Mouse (Mus musculus) embryo, embryonic 11.5 days (tissue): ENCODE measurements at regions not wholly inside any gene's neighbourhood (a gene's known extent, or its start where the extent isn't known, plus 50 kb on each side); places are given as distances from the start of the nearest gene placed in this dataset.

ENCODE experiments used
- DNase-seq: peaks from one replicate; pipeline ENCODE4 v3.0.0-alpha.2; 2012; ENCODE audit warnings: low read depth, low spot score

DNA sequence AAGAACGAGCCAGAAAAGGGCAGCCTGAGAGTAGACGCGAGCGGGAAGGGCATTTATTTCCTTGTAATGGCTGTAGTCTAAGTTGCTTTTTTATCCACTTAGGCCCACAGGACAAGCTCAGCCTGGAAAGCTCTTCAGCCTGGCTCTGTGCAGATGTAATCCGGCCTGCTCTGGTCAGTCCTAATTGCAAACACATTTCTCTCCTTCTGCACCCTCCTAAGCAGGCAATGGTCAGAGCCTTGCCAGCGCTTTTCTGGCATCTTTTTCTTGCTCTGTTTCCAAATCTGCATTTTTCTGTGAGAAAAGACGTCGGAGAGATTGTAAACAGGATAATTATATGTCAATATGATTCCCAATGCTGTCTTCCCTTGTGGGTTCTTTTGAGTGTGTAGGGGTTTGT, 224.3 kb upstream of the Tank start:
- DNase-seq: no peak

DNA sequence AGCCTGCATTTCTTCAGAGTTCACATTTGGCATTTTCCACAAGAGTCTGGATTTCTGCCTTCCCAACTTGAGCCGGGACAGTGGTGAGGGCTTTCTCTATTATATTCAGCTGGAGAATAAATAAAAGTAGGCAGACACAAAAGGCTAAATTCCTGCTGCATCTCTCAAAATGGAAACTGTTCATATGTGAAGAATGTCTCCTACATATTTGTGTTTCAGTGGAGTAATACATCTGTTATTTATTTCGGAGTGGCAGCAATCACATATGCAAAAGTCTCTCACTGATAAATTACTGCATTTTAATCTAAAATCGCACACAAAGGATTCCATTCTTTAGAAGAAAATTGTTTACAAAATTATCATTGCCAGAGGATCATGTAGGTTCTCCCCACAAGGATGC, 230.9 kb upstream of the Tank start:
- no peak for DNase-seq

DNA sequence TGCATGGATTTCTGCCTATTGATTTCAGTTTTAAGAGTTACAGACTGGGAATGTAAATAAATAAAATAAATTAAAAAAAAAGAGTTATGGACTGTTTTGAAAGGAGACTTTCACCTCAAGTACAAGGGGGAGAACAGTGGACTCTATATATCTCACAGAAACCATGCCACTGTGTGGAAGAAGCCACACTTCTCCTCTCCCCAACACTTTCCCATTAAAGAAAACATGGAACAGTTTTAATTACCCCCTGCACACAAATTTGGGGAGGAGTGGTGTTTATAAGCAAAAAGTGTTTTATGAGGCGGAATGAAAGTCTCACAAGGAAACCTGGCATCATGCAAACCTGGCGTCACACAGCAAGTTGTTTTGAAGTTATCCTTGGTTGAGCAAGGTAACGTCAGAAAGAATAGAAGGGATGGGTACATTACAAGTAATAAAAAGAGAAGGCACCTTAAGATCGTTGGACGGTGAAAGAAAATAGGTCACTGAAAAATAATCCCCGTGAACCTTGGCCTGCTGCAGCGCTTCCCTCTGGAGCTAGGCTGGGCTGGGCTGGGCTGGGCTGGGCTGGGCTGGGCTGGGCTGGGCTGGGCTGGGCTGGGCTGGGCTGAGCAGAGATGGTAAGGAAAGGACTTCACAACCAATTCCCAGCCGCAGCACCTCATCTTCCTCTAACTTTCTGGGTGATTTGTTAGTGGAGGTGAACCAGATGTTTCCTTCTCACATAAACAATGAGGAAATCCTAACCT, 232.2 kb upstream of the Tank start:
- no peak for DNase-seq

DNA sequence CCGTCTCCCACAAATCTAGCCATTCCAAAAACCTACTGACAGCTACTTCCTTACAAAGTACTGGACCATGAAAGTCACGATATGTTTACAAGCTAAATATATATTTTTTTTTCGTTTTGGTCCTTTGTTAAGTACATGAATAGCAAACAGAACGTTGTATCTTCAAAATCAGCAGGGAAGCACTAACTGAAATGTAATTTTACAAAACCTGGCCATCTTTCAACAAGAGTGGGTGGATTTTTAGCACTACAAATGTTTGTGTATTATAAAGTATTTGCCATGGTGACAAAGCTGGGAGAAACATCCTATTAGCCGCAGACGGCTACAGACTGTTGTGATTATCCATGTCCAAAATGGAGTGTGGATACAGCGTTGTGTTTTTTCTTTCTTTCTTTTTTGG, 233.1 kb upstream of the Tank start:
- DNase-seq: no peak

DNA sequence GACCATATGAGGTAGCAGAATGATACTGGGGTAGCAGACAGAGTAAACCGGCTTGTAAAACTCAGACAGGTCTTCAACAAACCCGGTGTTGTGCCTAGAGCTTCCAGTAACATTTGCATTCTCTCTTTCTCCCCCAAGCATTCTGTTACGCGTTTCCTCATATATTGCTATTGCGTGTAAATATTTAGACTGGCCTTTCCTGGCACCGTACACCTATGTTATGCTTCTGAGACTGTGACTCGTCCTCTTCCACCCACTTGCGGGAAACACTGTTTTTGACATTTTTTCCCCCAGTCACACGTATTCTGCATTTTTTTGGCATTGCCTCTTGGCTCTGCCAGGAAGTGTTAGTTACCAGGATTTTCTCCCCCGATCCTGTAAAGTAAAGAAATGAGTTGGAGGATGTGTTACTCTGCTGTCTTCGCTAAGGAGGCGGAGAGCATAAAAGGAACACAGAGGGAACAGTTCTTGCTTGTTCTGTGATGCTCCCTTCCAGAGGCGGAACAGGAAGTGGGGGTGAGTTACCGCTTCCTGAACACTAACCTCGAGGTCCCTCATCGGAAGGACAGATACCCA, 233.7 kb upstream of the Tank start:
- DNase-seq: no peak

DNA sequence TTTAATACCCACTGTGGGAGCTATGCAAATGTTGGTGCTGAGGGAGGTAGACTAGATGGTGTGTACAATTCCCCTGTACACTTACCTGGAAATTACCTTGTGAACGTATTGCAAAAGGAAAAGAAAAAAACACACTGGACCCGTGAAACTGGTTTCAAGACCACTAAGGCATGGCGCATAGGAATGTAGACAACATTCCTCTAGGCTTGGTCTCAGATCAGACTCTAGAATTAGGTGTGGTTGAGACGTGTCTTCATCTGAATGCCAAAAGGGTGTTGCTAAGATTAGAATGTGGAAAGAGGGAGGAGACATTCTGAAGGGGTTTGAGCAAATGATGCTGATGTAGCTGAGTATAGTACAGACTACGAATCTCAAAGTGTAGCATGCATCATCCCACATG, 237.1 kb upstream of the Tank start:
- no peak for DNase-seq

DNA sequence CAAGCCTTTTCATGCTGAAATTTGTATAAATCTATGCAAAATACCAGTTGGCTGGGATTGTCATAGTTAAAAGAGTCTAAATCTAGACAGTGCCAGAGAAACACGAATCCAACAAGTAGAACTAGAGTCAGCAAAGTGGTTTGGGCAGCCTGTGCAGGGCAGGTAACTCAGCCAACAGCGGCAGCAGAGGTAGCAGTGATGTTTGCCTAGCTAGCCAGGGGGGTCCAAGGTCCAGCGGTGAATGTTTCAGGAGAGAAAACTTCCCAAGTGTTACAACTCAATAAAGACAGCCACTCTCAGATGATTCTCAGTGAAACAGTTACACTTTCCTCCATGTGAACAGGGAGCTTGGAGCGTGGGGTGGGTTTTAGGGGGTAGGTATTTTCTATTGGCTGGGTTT, 259.2 kb upstream of the Tank start:
- DNase-seq: no peak

DNA sequence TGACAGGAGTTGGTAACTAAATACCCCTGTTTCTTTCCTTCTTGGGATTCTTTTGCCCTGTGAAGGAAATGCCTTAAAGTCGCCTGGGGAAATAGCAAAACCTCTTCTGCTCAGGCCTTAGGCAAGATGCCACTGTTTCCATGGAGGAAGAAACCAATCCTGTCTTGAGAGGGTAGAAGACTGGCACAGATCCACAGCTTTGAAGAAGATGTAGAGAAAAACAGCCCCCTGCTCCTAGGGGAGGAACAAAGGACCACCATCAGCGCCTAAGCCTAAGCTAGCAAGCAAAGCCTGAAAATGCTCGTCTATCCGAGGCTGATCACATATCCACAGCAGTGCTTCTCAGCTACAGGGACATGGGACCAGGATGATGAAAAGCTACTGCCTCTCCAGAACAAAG, 268.0 kb upstream of the Tank start:
- no peak for DNase-seq

DNA sequence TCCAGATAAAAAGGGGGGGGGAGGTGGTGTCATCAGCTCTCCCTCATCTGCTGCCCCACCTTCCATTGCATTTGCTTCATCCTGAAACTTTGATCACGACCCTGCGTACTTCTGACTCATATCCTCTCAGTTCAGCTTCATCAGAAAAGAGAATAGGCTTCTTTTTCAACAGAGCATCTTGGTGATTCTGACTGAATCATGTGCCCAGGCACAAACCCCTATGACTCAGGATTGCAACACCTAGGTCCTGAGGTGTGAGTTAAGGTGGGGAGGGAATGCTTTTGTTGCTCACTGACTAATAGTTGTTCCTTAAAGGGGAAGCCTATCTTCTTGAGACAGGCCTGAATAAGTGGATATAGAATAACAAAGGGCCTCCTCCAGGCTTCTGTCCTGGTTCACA, 269.2 kb upstream of the Tank start:
- DNase-seq: no peak

DNA sequence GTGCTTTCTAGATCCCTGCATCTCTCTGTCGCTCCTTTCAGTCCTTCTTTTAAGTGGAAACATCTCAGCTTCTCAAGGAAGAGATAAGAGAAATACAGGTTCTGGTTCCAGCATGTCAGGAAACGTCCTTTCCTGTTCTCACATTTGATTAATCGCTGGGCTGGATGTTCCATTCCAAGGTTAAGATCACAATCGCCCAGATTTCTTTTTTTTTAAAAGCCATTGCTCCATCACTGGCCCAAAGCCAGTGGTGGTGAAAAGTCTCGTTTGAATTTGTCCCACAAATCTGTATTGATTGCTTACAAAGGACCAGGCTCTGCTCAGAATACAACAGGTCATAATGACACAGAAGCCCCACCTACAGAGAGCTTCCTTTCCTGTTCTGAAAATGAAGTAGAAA, 281.2 kb upstream of the Tank start:
- no peak for DNase-seq

DNA sequence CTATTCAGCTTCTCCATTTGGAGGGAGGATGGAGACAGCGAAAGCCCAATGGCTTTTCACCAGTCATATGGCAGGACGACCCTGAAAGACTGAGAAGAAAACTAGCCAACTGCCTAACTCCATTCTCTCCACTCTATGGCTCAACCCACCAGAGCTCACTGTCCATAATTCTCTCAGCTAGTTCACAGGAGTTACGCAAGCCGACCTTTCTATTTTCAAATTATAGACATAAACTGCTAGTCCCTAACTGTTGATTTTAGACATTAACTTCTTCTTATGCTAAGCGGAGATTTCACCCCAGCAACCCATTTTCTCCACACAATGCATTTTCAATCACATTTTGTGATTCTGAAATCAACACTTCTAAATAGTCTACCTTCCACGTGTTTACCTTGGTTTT, 281.8 kb upstream of the Tank start:
- no peak for DNase-seq

DNA sequence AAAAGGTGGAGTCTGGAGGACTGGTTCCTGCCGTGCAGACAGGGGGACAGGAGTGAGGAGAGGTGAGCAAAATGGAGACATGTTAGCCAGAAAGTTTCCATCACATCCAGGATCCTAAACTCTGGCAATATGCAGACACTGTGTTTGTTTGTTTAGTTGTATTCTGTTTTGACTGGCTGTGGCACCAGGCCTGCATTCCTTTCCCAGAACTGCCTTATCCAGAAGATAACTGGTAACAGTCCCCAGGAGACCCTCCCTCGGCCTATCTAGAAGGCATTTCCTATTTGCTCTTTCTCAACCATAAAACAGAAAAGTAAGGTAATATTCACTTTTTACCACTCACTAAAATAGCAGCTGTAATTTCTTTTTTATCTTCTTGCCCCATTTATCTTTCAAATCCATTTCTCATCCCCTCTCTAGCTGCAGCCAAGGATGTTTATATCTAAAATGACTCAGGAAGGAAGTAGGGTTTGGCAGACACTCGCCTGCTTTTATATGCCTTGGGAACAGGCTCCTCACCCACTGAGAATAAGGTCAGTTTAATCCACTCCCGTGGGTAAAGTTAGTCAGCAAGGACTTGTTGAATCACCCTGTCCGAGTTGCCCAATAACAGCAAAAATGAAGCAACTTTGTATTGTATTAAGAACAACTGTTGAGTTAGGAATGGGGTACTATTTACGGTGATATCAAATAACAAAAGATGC, 283.0 kb upstream of the Tank start:
- no peak for DNase-seq

DNA sequence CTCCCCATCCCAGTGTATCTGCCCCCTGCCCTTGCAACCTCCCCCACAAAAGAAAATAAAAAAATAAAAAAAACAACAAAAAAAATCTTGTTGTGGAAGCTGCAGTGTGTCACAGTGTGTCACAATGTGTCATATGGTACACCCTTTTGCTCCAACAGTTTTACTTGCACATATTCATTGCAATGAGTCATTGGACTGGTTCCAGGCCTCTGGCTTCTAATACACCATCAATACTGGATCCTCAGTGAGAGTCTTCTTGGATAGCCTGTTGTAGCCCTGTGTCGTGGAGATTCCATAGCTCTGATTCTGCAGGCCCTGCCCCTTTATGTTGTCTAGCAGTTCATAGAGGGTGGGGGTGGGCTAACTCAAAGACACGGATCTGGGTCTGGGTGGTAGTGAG, 290.1 kb upstream of the Tank start:
- no peak for DNase-seq

DNA sequence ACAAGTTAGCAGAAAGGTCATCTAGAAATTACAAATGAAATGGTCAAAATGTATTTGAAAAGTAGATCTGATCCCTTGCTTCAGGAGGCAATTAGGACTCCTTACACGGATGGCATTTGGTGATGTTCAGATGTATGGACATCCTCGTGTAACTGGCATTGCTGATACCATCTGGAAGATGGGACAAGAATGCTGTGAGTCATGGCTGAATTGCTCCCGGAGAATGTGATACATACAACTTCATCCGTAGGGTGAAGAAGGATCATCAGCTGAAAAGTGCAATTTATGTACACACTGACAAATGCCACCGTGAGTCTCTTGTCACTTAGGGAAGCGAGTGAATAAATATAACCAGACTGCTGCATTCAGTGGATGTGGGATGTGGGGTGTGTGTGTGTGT, 293.7 kb upstream of the Tank start:
- DNase-seq: no peak

DNA sequence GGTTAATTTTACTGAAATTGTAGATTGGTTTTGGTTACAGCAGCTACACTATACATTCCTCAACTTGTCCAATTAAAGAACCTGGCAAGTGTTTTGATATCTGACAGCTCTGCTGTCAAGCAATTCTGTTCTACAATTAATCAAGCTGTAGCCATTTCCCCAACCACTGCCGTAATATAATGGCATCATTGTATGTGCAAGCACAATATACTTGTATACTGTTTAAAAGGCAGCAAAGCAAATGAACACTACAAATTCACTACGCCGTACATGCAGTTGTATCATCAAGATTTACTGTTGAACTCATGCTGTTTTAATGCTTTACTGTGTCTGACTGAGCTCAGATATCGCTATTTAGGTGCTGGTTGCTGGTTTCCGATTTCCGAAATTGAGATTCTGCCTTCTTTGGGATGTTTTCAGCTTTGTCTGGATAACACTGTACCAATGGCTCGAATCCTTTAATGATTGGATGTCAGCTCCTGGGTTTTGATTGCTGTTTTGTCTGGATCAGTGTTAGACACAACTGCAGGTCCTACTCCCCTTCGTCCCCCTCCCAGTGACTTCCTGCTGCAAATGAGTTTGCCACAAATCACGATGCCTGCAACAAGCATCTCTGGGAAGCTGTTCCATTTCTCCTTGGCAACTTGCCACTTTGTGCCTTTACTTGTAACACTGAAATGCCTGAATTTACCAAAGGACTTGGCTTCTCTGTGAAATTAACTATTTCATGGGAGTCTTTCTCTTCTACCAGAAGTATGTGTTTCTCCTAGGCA, 294.4 kb upstream of the Tank start:
- peak; percentile 4 for DNase-seq

DNA sequence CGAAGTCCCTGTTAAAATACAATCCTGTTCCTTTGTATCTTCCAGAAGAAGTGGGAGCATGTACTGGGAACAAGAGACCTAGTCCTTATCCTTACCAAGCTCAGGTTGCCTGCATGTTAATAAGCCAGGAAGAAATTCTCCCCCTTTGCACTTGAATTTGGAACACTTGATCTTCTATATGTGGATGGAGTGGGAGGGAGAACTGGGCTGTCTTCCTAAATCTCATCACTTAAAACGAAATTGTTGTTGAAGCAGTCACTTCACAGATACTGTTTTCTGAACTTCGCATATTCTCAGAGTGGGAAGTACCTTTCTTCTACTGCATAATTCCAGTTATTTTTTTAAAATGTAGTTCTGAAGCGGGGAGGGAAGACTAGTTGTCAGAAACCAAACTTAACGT, 305.7 kb upstream of the Tank start:
- DNase-seq: no peak

DNA sequence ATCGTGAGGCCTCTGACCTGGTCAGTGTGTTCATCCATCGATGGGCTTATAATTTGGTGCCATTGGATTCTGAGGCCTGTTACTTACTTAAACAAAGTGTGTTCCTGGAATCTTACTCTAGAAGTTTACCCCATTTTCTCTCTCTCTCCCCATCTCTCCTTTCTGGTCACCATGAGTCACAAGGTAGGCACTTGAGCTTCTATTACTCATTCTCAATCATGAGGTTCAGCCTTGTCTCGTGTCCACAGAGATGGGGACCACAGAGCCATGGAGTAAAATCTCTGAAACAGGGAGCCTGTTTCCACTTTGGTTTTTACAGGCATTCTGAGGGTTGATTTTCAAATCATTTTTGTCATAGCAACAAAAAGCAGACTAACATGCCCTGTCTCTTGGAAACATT, 304.7 kb upstream of the Rbms1 start:
- DNase-seq: no peak

DNA sequence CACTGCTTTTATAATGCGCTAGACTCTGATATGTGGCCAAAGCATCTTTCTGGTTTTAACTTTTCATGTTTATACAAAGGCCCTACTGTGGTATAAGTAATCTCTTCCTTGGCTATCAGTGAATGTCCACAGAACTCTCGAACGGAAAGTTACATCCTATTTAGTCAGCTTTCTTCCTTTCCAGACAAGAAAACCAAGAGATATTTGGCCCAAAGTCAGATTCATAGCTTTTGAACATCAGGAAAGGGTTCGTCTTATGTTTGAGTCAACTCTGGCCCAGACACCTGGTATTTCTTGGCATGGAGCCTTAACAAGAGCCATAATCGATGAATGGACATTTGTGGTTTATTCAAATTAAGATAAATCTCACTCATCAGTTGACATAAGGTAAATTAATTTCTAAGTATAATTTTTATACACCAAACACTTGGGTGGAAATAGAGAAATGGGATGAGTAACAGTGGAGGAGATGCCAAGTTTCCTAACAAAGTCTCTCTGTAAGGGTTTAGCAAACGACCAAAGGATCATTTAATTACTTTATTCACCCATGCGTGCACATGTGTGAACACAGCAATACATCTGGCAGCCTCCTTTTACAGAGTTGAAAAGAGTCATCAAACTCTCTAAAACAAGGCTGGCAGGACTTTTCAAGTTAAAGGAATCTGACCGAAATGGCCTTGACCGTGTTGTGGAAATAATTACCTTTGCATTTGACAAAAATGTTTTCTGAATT, 287.2 kb upstream of the Rbms1 start:
- DNase-seq: no peak

DNA sequence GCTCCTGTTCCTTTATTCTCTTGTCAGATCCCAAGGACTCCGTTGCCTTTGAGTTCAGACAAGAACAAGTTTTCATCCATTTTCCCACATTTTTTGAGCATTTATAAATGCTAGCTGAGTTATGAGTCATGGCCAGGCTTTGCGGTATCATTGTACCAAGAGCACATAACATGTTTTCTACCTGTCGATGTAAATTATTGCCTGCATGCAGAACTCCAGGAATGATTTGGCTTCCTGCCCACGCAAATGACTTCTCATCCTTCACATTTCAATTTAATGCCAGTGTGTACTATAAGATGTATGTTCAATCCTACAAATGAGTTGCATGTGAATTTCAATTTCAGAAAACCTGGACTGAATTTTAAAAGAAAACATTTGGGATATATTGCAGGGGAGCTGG, 285.0 kb upstream of the Rbms1 start:
- peak; percentile 24 for DNase-seq

DNA sequence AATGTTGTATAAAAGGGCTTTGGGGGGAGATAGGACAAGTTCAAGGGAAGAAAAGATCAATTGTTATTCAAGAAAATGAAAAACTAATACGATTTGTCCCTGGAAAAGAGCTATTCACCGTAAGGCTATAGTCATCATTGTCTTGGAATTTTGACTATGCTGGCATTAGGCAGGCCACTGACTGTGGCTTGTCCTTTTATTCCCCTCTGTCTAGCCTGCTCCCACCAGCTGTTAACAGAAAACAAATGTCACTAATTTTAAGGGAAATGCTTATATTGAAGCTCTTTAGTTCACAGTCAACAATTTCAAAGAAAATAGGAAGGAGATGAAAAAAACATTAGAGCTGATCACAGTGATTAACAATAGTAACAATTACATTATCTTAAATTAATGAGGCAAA, 284.3 kb upstream of the Rbms1 start:
- no peak for DNase-seq

DNA sequence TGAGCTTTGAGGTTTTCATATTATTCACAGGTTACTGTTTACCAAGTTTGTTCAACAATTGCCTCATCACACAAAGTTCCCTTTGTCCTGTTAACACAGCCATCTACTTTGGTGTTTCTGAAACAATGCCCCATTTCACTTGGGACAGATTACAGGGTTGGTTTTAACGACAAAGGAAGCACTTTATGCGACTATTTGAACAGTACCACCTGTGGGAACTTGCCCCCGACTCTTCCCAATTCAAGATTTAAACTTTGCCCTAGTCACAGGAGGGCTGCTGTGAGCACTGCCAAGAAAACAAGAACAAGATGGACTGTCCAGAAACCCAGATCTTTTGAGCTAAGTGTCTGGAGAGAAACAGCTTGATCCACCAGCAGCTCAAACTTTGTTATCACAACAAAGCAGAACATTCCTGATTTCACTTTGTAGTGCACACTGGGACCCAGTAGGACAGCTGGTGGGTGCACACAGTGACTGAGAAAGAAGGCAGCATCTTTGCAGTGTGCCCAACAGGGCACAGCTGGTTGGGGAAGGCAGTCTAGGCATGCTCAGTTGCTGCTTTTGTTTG, 283.8 kb upstream of the Rbms1 start:
- DNase-seq: no peak
